Mouse (Mus musculus): ENCODE results near the gene Scn11a. TPM values are rescaled to one million over a fixed set of nuclear protein-coding genes. Genes with fewer than 3 reads are reported as not detected.

Scn11a gene
- polyA plus RNA-seq, 1 experiment from 2014 or later: 0.17 TPM

DNA sequence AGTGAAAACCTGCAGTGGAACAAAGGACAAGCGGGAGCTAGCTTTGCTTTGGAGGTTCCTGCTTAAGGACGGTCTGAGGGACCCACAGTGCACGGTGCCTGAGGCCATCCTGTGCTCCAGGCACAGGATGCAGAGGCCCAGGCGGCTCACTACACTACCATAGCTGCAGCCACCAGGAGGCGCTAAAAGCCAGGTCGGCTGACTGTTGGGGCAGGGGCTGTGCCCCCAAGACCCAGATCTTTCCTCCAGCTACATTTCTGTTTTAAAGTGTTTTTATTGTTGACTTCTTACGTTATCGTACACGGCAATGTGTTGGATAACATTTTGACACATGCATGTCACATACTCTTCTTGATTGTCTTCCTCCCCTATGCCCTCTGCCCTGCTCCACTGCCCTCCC lies 32.8 kb downstream of the Scn11a start:
- Histone ChIP-seq H3K27me3 (no peaks in the 10 kb centered on the region), H3K4me3 (no peak overlapping the region), H3K9me3 (no peaks in the 10 kb centered on the region), H3K9ac (replicated peaks) (no peak overlapping the region), H3K27ac (replicated peaks) (no peak overlapping the region), H3K36me3 (no peaks in the 10 kb centered on the region), H3K4me1 (no peaks in the 10 kb centered on the region; the same call in 1 of the 2 replicates), H3K4me2 (replicated peaks) (no peak overlapping the region)
- ATAC-seq (ENCODE audit: low FRiP score, low read depth): no peak
- WGBS: 48% methylated on average over 9 of the region's 9 CpGs

DNA sequence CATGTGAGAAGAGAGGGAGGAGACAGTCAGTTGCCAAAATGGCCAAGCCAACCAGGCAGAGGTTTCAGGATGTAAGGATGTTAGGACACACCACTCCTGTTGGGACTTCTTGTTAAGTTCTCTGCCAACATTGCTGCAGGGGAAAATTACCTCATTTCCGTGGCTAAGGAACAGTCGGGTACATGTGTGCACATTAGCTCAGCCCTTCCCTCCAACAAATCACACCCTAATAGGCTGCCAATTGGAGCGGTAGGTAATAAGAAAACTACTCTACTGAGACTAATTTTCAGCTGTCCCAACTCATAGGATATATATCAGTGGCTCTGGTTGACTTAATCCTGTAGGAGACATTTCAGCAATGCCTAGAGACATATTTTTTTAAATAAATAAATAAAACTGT lies 44.4 kb downstream of the Scn11a start:
- Histone ChIP-seq H3K27ac (replicated peaks) (no peak overlapping the region), H3K36me3 (no peaks in the 10 kb centered on the region), H3K9me3 (no peaks in the 10 kb centered on the region), H3K9ac (replicated peaks) (no peak overlapping the region), H3K4me3 (no peak overlapping the region), H3K4me2 (replicated peaks) (no peak overlapping the region), H3K4me1 (no peaks in the 10 kb centered on the region), H3K27me3 (peaks cover 3% of the 10 kb centered on the region; the same call in 1 of the 2 replicates)
- 90% methylated on average over 3 of the region's 3 CpGs for WGBS
- no peak for ATAC-seq (ENCODE audit: low FRiP score, low read depth)

DNA sequence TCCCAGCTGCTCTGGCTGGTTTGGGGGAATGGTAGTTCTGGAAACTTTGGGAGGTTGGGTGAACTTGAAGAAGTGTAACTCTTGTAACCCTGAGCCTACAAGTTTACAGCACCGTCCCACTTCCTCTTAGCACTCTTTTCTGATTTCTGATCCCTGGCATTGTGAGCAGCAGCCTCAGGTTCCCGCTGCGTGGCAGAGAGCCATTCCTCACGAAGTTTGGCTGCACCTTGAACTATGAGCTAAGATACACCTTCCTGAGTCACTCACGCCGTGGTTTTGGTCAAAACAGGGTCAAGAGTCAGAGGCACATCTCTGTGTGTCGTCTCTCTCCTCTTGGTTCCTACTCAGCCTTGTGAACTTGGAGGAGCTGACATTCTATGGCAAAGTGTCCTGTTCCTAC lies 48.6 kb downstream of the Scn11a start:
- Histone ChIP-seq H3K4me3 (no peak overlapping the region), H3K9ac (replicated peaks) (no peak overlapping the region), H3K36me3 (no peaks in the 10 kb centered on the region), H3K4me1 (no peaks in the 10 kb centered on the region), H3K9me3 (no peaks in the 10 kb centered on the region), H3K27me3 (peaks cover 3% of the 10 kb centered on the region; the same call in 1 of the 2 replicates), H3K4me2 (replicated peaks) (no peak overlapping the region), H3K27ac (replicated peaks) (no peak overlapping the region)
- WGBS: 86% methylated on average over 7 of the region's 7 CpGs
- ATAC-seq (ENCODE audit: low FRiP score, low read depth): no peak

DNA sequence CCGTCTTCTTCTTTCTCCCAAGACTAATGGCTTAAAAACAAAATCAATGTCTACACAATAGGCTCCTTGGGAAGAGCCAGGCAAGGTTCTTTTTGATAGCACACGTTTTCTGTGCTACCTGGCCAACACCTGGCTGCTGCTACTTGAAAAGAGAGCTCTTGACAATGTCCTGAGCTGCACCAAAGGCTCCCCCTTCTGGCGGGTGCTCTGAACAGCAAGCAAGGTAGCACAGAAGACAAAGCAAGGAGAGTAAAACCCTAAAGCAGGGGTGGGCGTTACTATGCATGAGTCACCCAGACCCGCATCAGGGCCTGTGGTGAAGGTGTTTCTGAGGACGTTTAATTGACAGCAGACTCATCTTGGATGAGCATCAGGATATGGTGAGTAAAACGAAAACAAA lies 56.7 kb downstream of the Scn11a start:
- Histone ChIP-seq H3K9ac (replicated peaks) (no peak overlapping the region), H3K27me3 (no peaks in the 10 kb centered on the region), H3K4me3 (no peak overlapping the region), H3K9me3 (no peaks in the 10 kb centered on the region), H3K4me1 (no peaks in the 10 kb centered on the region), H3K4me2 (replicated peaks) (no peak overlapping the region), H3K27ac (replicated peaks) (no peak overlapping the region), H3K36me3 (no peaks in the 10 kb centered on the region)
- 45% methylated on average over 7 of the region's 7 CpGs for WGBS
- ATAC-seq (ENCODE audit: low FRiP score, low read depth): no peak

DNA sequence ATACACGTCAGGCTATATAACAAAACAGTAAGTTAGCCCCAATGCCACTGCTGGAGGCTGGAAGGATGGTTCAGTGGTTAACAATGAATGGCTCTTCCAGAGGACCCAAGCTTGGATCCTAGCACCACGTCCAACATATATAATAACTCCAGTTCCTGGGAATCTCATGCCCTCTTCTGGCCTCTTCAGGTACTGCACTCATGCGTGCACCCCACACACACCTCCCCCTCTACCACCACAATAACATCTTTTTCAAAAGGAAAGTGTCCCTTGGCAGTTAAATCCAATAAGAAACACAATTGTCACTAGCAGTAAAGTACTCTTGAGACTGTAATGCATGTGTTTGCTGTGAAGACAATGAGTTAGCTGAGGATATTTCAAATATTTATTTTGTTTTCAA lies 65.0 kb downstream of the Scn11a start:
- H3K9ac ChIP-seq (replicated peaks): no peak overlapping the region
- H3K27ac ChIP-seq (replicated peaks): no peak overlapping the region
- H3K9me3 ChIP-seq: peaks cover 9% of the 10 kb centered on the region
- H3K27me3 ChIP-seq: no peaks in the 10 kb centered on the region
- ATAC-seq (ENCODE audit: low FRiP score, low read depth): no peak
- no peaks in the 10 kb centered on the region for H3K4me1 ChIP-seq
- H3K4me2 ChIP-seq (replicated peaks): no peak overlapping the region
- WGBS: 85% methylated on average over 3 of the region's 3 CpGs
- H3K4me3 ChIP-seq: no peak overlapping the region
- H3K36me3 ChIP-seq: no peaks in the 10 kb centered on the region

DNA sequence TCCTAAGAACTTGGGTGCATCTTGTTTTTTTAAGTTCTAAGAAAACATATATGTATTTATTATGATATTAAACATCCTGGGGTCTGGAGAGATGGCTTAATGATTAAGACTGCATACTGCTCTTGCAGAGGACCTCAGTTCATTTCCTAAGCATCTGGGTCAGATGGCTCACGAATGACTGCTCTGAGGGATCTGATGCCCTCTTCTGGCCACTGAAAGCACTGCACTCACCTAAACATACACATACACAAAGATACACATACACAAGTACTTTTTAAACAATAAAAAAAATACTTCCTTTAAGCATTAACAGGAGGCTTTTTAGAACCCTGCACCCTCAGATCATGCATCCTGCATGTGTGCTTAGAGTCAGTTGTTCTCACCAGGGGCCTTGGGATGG lies 65.8 kb downstream of the Scn11a start:
- peaks cover 9% of the 10 kb centered on the region for H3K9me3 ChIP-seq
- no peak for ATAC-seq (ENCODE audit: low FRiP score, low read depth)
- H3K27ac ChIP-seq (replicated peaks): no peak overlapping the region
- H3K36me3 ChIP-seq: no peaks in the 10 kb centered on the region
- WGBS: 80% methylated on average over 1 of the region's 1 CpGs
- H3K4me1 ChIP-seq: no peaks in the 10 kb centered on the region
- H3K4me3 ChIP-seq: no peak overlapping the region
- H3K4me2 ChIP-seq (replicated peaks): no peak overlapping the region
- H3K9ac ChIP-seq (replicated peaks): no peak overlapping the region
- no peaks in the 10 kb centered on the region for H3K27me3 ChIP-seq

DNA sequence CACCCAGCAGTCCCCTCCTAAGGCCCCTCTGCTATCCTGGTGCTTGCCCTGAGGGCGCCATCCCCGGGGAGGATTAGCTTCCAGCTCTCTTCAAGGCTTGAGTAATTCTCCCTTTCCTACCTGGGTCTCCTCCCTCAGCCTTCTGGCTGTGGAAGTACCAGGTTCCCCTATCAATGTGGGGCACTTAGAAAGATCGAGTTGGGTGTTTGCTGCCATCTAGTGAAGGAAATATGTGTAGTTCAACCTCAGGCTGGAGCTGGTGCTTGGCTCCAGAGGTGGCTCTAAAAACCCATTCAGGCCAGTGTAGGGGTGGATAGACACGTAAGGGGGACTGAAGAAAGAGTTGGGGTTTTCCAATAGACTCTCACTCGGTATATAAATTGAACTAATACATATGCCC lies 73.7 kb downstream of the Scn11a start:
- H3K27me3 ChIP-seq: no peaks in the 10 kb centered on the region

DNA sequence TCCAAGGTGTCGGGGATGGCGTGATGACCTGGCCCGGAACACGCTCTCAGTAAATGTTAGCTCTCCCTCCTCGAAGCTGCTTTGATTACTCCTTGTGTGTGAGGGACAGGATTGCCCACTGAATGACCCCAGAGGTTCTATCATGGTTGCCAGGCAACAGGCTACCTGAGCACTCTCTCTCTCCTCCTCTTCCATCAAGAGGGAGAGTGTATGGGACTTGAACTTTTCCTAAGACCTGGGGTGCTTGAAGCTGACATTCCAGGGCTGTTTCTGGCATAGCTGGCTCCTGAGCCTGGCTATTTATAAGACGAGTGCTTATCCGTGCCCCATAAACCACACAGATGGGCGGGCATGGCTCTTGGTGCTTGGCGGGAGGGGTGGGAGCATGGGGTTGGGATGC lies 76.1 kb downstream of the Scn11a start:
- no peaks in the 10 kb centered on the region for H3K27me3 ChIP-seq
- 83% methylated on average over 9 of the region's 9 CpGs for WGBS

More for the DNA sequence above, 73.7 kb downstream of the Scn11a start:
- H3K27ac ChIP-seq (replicated peaks): no peak overlapping the region
- H3K36me3 ChIP-seq: no peaks in the 10 kb centered on the region
- H3K9ac ChIP-seq (replicated peaks): no peak overlapping the region
- 0 out of 2 replicates have a peak, but pooled peaks cover 4% of the 10 kb centered on the region for H3K9me3 ChIP-seq
- no peak for ATAC-seq (ENCODE audit: low FRiP score, low read depth)
- no peak overlapping the region for H3K4me2 ChIP-seq (replicated peaks)
- WGBS: 15% methylated on average over 5 of the region's 5 CpGs
- no peak overlapping the region for H3K4me3 ChIP-seq
- no peaks in the 10 kb centered on the region for H3K4me1 ChIP-seq

DNA sequence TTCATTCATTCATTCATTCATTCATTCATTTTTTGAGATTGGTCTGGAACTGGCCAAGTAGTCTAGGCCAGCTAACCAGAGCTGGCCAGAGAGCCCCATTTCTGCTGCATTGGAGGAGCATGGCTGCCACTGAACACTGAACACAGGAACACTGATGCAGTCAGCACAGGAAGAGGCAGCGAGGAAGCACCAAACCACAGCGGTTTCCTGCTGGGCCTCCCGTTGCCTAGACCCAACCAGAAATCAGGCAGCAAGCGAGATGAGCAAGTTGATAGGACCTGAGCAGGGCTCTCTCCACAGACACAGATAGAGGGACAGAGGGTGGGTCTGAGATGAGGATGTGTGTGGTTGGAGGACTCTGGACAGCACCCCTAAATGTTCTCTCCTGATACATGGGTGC lies 81.4 kb downstream of the Scn11a start:
- Histone ChIP-seq H3K27ac (replicated peaks) (no peak overlapping the region), H3K4me3 (no peak overlapping the region), H3K9me3 (0 out of 2 replicates have a peak, but pooled peaks cover 4% of the 10 kb centered on the region), H3K27me3 (peaks cover 3% of the 10 kb centered on the region; the same call in 1 of the 2 replicates), H3K36me3 (no peaks in the 10 kb centered on the region), H3K9ac (replicated peaks) (no peak overlapping the region), H3K4me2 (replicated peaks) (no peak overlapping the region), H3K4me1 (no peaks in the 10 kb centered on the region)
- ATAC-seq (ENCODE audit: low FRiP score, low read depth): no peak
- WGBS: 78% methylated on average over 4 of the region's 4 CpGs

More for the DNA sequence above, 76.1 kb downstream of the Scn11a start:
- no peak overlapping the region for H3K27ac ChIP-seq (replicated peaks)
- no peak overlapping the region for H3K4me3 ChIP-seq
- H3K9me3 ChIP-seq: 0 out of 2 replicates have a peak, but pooled peaks cover 4% of the 10 kb centered on the region
- no peaks in the 10 kb centered on the region for H3K36me3 ChIP-seq
- H3K4me1 ChIP-seq: no peaks in the 10 kb centered on the region
- no peak for ATAC-seq (ENCODE audit: low FRiP score, low read depth)
- no peak overlapping the region for H3K9ac ChIP-seq (replicated peaks)
- H3K4me2 ChIP-seq (replicated peaks): no peak overlapping the region

DNA sequence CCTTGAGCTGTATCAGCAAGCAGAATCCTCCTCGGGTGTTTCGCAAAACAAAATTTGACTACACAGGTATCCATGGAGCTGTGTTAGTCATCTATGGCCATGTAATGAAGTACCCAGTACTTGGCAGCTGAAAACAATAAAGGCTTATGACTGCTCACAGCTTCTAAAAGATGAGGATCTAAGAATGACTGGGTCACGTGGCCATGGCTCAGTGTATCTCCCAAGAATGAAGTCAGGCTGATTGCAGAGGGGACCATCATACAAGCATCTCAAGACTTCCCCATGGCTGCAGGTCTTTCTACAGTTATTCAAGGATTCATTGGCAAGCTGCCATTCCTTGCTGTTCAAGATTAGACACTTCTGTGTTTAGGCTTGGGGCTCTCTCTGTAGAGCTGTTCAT lies 81.9 kb downstream of the Scn11a start:
- Histone ChIP-seq H3K4me2 (replicated peaks) (no peak overlapping the region), H3K27ac (replicated peaks) (no peak overlapping the region), H3K36me3 (no peaks in the 10 kb centered on the region), H3K9ac (replicated peaks) (no peak overlapping the region), H3K4me3 (no peak overlapping the region), H3K9me3 (0 out of 2 replicates have a peak, but pooled peaks cover 4% of the 10 kb centered on the region), H3K4me1 (no peaks in the 10 kb centered on the region), H3K27me3 (peaks cover 3% of the 10 kb centered on the region; the same call in 1 of the 2 replicates)
- WGBS: 83% methylated on average over 3 of the region's 3 CpGs
- ATAC-seq (ENCODE audit: low FRiP score, low read depth): no peak

DNA sequence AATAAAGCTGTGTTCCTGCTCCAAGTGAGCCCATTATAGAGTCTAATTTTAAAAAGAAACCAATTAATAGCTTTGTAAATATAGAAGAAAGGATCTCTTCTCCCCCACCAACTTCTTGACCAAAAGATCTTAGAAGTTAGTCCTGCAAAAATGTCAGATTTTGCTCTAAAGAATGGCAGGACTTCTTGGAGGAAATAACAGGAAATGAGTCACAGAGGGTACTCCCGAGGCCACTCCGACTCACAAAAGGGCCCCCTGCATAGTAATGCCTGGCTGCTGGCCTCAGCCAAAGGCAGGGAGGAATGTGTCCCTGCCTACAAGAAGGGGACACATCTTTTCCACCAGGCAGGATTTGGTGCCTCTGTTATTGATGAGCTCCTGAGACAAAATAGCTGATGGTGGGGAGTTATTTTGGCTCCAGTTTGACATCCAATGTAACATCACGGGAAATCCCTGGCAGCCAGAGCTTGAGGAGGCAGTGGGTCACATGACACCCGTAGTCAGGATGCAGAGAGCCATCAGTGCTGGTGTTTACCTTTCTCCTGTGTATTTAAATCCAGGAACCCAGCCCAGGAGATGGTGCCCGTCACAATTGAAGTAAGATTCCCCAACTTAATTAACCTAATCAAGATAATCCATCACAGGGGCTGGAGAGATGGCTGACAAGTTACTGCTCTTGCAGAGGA lies 84.0 kb downstream of the Scn11a start:
- Histone ChIP-seq H3K27ac (replicated peaks) (no peak overlapping the region), H3K4me1 (no peaks in the 10 kb centered on the region), H3K27me3 (peaks cover 3% of the 10 kb centered on the region; the same call in 1 of the 2 replicates), H3K36me3 (no peaks in the 10 kb centered on the region), H3K4me3 (no peak overlapping the region), H3K4me2 (replicated peaks) (no peak overlapping the region), H3K9me3 (no peaks in the 10 kb centered on the region), H3K9ac (replicated peaks) (no peak overlapping the region)
- ATAC-seq (ENCODE audit: low FRiP score, low read depth): no peak
- 48% methylated on average over 5 of the region's 5 CpGs for WGBS

DNA sequence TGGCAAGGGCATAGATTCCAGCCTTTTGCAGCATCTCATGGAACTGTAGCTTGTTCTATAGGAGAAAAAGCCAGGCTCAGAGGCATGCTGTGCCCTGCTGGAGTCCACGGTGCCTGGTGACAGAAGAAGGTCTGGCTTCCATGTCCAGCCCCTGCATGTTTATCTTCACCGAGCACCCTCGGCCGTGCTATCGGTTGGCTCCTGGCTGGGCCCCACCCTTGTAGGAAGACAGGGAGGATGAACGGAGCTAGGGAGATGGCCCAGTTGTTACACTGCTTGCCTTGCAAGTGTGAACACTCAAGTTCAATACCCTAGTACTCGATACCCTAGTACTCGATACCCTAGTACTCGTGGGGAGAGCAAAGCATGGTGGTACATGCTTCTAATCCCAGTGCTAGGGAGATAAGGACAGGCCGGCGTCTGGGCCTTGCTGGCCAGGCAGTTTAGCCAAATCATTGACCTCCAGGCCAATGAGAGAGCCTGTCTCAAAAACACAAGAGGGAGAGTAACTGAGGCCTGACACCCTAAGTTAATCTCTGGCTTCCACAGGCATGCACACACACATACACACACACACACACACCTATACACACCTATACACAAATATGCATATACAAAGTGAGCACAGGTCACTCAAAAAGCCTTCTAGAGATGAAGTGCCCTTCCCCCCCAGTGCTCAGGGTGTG lies 96.7 kb downstream of the Scn11a start:
- WGBS: 90% methylated on average over 11 of the region's 11 CpGs
- H3K9ac ChIP-seq (replicated peaks): no peak overlapping the region
- ATAC-seq (ENCODE audit: low FRiP score, low read depth): no peak
- H3K27me3 ChIP-seq: no peaks in the 10 kb centered on the region
- H3K27ac ChIP-seq (replicated peaks): no peak overlapping the region
- no peak overlapping the region for H3K4me3 ChIP-seq
- H3K4me2 ChIP-seq (replicated peaks): no peak overlapping the region
- no peaks in the 10 kb centered on the region for H3K36me3 ChIP-seq
- H3K4me1 ChIP-seq: peaks cover 16% of the 10 kb centered on the region
- no peaks in the 10 kb centered on the region for H3K9me3 ChIP-seq
